Mouse (Mus musculus): Measurements from ENCODE around the gene Dcdc2c.
A peak's percentile ranks its signal among the peaks of the same experiment; 100 is the strongest.

Gene Dcdc2c

DNA sequence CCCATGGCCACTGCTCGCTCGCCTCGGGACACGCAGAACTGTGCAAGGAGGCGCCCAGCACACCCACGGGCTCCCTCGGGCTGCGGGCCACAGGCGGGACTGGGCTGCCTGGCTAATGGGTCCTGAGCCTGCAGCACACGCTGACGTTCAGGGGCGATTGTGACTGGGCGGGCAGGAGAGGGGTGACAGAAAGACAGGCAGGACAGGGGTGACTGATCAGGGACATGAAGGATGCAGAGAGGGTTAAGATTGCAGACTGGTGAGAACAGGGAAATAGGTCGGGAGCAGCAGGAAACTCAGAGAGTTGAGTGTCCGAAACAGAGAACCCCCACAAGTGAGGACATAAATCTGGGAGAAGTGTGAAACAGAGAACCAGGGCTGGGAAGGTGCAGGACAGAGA is at the start of gene Dcdc2c:
TSS of gene Dcdc2c (minus strand) at position 101 of the 400 bp plus-strand sequence.
- DNase-seq, result no peak

DNA sequence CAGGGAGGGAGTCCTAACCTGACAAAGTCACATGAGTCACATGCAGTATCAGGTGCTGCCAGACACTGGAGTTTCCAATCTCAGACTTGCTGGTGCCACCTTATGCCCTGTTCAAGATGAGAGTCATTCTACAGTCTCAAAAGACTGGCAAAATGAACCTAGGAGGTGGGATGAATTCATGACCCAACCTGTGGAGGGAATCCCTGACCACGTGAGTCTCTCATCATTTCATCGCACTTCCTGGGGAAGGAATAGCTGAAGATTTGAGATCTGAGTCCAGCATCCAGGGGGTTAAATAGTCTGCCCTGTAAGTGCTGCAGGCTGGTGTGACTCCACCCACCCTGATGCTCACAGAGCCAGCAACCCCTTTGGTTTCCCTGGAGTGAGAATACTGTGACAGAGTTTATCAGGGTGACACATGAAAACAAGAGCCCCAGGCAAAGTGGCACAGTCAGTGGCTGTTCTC is 46.4 kb upstream of the Dcdc2c start:
- DNase-seq, result no peak

DNA sequence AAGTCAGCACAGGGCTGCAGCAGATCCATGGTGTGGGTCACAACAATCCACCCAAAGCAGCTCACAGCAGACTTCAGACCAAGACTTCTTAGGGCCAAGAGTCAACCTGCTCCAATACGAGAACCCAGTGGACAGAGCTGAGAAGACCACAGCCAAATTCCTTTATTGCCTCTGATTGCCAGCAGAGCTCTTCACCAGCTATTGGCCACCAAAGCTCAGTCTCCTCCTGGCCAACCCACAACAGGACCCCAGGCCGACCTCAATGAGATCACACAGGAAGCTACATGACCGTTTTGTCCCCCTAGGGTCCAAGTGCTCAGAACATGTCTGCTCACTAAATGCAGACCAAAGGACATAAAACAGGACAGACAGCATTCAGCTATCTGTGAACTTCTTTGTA is 45.9 kb upstream of the Dcdc2c start:
- DNase-seq, result no peak

DNA sequence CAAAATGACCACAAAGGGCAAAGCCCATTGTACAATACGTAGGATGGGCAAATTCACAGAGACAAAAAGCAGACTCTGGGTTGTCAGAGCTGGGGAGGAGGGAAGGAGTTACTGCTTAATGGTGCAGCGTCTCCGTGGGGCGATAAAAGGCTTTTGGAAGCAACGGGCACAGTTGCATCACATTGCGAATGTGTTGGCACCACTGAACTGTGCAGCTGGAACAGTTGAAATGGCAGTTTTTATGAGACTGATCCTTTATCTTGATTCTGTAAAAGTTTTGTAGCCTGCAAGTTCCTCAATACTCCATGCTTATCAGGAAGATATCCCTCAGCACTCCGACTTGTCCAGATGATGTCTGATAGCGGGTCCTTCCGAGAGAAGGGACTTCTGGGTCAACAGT is 45.5 kb upstream of the Dcdc2c start:
- DNase-seq, result no peak

DNA sequence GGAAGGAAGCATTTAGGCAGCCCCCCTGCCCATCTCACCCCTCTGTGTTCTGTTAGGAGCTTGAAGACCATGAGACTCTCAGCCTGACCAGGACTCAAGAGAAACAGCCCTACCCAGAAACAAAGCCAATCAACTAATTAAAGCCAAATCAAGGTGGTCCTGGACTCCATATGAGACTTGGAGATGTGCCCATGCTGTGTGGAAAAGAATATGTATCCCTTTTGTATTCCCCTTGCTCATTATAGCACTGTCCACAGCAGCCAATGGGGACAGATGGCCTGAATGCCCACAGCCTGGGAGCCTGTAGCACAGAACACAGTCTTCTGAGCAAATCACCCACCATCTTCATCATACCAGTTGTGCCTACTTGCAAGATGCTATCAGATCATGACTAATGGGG is 44.7 kb upstream of the Dcdc2c start:
- no peak for DNase-seq

DNA sequence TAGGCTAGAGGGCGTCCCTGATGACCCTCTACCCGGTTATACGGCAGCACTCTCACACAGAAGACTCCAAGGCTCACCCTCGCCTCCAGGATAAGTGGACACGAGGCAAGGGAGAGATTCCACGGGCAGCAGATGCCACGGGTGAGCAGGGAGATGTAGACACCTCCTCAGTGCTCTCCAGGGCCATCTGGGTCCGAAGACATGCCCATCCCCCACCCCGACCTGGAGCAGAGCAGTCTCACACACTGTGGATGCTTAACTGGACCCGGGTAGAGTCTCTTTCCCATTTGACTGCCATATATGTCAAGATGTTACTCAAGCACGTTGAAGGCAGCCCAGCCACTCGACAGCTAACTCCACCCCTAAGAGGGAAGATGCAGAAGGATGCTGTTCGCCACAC is 38.2 kb upstream of the Dcdc2c start:
- DNase-seq, result no peak

DNA sequence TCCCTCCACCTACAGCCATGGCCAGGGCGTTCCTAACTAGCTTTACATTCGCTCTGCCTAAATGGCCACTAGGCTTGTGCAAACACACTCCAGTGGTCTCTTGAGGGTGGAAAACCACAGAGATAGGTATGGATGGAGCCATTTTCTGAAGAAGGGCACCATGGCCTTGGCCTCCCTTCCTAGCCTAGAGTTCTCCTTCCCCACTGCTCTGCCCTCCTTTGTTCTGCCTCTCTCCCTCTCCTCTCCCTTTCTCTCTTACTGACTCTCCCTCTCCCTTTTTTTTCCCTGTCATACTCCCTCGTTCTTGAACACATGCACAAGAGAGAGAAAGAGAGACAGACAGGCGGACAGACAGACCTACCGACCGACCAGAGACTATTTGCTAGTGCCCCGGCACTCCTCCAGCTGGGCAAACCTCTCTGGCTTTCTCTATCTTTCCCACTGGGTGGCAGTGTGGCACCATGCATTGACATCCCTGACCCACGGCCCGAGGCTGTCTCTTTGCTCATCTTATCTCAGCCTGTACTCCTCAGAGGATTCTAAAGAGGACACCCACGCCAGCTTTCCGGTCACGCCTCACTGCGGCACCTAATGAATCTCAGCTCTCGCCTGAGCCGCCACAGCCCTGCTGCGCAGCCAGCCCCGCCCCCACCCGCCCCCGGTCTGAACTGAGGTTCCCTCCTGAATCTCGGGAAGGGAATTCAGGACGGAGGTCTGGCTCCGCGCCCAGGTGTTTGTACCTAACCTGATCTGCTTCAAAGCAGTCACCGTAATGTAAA is 37.1 kb upstream of the Dcdc2c start:
- DNase-seq, result peak; percentile 92

DNA sequence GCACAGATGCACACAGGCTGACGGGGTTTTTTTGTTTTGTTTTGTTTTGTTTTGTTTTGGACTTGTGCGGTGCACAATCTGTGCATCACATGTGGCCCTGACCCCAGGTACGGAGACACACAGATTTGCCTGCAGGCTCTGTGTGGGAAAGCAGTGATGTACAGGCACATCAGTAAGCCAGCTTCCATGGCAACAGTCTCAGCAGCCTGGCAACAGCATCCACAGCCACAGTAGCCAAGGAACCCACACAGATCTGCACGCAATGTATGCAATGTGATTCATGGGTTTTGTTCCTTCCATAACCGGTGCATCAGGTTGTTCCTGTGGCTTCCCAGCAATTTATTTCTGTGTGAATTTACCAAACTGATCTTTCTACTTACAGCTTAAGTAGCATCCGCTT is 35.8 kb upstream of the Dcdc2c start:
- peak; percentile 90 for DNase-seq

DNA sequence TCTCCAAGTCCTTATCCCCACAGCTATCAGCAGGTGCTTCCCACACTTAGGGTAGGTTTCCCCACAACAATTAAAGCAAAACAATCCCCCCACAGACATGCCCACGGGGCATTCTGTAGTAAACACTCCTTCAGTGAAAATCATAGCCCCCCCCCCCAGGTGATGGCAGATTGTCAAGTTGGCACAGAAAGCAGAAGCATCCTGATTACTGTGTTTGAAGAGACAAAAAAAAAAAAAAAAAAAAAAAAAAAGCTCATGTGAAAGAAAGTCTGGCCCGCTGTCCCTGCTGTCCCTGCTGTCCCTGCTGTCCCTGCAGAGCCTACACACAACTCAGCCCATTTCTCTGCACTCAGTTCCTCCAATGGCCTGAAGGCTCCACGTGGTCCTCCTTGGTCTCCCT is 31.8 kb upstream of the Dcdc2c start:
- no peak for DNase-seq

DNA sequence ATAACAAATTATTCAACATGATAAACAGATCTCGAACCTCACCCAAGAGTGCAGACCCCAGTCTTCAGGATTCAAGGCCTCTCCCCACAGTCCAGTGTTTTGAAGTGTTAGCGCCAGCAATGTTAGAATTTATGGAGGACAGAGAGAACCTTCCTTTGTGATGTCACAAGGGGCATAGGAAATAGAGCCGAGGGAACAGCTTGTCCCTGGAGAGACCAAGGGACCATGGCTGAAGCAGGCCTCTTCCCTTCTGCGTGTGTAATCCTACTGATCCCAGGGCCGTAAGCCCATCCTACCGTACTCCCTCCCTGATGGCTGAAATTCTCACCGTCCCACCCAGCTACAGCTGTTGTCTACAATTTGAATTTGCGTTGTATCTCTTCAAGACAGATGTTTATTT is 30.2 kb upstream of the Dcdc2c start, which contains the start of gene Allc:
TSS of gene Allc (minus strand) at position 101 of the 400 bp plus-strand sequence.
- DNase-seq, result no peak

DNA sequence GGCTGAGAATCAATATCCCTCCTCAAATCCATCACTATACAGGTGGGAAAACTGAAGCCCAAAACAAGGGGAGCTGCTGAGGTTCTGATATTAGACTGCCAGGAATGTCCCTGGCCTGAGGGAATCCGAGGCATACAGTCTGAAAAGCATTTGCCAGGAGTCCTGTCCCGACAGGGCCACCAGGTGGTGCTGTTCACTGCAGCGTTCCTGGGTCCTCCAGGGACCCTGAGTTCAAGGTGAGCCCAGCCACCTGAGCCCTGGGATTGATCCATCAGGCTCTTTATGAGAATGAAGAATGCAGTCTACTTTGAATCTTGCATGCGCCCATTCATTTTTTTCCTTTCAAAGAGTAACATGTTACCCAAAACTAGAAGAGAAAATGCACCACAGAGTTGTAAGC is 26.9 kb upstream of the Dcdc2c start:
- no peak for DNase-seq

DNA sequence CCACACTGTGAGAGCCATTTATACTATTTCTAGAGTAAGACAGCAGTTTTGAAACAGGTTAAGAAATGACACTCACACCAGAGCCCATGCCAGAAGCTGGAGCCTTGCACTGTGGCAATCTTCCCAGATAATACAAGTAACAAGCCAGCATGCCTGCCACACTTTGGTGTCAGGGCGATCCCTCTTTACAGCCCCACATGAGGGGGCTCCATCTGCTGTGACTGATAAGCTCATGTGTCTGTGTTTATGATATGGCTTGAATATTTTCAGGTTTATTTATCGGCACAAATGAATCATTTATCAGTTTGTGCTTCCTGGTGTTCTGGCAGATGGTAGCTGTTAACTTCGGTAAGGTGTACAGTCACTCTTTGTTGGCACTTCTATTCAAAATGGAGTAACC is 25.9 kb upstream of the Dcdc2c start:
- peak; percentile 21 for DNase-seq

DNA sequence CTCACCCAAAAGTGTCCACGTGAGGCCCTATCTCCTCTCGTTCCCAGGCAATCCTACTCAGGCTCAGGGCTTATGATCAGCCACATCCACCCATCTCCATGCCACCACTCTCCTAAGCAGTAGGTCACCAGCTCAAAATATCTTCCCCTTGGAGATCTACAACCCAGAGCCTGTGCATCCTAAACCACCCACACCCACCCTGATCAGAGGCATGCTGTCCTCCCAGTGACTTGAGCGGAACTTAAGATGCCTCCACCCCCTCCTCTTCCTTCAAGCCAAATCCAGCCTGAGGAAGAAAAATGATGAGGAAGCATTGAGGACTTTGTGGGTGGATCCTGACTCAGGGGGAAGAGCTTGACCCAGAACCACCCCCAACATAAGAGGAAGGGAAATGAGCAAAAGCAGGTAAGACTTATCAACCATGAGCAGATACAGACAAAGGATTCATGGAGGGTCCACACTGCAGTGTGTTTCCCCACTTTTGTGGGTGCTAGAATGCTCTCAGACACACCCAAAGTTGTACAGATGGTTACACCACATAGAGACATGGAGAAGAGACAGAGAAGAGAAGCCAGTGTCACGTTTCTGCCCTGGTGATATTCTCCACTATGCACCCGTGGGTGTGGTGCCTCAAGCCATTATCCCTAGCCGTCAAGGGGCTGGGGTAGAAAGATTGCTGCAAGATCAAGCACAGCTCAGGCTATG is 23.3 kb upstream of the Dcdc2c start:
- DNase-seq, result no peak

DNA sequence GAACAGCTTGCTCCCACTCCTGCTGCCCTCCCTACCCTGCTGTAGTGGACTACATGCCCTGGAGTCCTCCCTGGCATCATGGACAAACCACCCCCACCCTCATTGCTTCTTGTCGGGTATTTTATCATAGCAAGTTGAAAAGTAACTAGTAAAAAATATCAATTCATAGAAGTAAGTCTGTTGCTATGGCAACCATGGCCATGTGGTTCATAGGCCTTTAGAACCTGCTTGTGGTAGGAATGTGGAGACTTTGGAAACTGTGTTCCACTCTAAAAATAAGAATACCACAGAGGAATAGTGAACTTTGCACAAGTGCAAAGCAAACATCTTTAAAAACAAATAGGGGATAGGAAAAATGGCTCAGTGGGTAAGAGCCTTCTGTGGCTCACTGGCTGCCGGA is 20.0 kb upstream of the Dcdc2c start:
- no peak for DNase-seq

DNA sequence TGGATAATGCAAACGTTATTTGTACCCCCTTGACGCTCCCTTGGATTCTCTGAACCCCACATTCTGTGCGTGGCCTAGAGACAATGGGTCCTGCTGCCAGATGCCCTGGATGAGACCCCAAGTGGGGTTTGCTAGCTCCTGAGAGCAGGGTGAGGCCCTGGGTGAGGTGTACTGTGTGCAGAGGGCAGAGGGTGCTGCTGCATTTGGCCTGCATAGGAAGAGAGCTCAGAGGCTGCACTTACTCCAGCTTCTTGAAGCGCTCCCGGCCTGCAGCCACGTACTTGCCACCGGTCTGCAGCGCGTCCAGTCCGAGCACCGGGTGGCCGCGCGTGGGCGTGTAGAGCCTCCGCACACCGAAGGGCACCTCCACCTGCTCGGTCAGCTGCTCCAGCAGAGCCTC is 424 bp downstream of the Dcdc2c start:
- no peak for DNase-seq

DNA sequence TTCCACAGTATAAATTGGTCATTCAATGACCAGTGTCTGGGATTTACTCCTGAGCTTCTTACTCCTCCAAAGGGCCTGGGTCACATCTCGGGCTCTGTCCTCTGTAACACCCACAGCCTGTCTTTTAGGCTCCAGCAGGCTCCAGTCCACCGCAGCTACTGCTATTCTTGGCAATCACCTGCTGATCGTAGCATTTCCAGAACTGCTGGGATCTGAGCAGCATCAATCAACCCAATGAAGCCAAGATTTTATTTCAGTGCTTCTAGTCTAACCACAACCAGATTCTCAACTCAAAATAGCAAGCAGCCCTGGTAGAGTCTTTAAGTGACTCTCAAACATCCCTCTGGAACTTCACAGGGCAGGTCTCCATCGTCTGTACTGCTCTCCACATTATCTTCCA is 3.3 kb downstream of the Dcdc2c start:
- no peak for DNase-seq

DNA sequence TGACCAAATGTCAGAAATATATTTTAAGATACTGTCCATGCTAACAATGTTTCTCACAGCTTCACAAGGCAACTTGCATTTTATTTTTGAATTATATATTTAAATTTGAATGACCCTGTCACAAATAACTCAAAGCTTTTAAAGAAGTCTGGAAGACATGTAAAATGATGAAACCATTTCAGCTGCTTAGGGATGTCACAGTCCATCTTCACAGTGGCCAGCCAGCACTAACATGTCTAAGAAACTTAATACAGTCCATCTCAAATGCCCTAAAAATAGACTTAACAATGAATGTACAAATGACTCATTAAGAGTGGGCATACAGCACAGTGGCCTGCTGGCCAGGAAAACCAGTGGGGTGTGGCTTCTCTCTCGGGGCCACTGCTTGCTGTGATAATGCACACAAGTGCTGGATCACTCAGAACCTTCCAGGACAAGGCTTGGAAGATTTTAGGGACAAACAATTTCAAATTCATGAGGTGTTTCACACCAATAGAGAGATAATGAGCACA is 37.9 kb downstream of the Dcdc2c start:
- no peak for DNase-seq

DNA sequence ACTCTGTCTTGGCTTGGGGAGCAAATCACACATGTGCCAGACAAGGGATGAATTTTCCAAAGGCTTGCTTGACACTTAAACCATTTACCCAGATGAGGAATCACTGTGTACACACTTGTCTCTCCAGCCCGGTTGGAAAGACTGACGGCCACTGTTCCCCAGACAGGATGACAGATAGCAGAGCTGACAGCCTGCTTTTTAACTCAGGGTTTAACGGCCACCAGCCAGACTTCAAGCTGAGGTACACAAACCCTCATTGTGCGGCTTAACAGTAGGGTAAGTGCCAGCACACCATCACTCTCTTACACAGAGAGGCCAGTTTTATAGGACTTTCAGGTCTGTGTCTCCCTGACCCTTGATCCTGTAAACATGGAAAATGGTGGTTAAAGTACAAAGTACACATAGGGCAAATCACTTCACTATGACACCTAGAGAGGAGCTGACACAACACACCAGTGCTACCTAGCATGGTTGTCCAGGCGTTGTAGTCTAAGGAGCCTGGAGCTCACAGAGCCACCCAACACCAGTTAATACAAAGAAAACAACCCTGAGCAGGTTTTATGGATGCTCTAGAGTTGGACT is 42.4 kb downstream of the Dcdc2c start:
- DNase-seq, result no peak

DNA sequence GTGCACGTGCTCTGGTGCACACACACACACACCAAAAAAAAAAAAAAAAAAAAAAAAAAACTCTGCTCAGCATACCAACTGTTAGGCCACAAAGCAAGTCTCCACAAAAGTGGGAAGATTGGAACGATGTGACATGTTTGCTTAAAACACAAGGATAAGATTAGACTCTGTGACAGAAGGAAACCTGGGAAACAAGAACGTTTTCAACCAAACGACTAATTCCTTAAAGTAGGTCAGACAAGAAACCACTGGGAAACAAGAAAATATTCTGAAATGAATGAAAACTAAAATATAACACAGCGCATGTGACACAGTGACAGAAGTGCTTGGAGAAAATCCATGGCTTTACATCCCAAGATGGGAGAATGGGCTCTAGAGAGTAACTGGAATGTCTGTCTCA is 57.9 kb downstream of the Dcdc2c start:
- no peak for DNase-seq

DNA sequence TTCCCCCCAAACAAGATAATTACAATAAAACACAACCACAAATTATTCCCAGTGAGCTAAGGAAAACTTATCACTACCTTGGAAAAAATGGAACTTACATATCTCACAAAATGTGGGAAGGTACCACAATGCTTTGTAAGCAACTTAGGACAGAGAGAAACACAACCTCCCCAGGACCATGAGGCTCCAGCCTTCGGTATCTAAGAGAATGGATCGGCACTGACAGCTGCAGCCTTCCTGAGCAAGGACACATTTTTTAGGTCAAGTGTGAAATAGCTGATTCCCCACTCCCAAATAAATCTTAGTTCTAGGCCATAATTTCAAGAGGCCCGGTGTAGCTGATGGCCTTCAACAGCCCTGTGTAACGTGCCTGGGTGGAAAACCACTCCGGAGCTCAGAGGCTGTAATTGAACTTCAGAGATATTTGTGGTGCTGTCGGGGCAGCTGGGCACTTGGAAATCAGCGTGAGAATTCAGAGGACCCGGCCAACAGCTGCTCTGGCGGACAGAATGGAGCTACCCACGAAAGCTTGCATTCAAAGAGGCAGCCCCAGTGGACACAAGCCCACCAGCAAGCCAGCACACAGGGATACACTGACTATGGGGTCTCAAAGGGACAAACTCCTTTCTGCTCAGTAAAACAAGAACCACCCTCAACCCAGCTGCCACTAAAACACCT is 69.6 kb downstream of the Dcdc2c start:
- DNase-seq, result no peak

DNA sequence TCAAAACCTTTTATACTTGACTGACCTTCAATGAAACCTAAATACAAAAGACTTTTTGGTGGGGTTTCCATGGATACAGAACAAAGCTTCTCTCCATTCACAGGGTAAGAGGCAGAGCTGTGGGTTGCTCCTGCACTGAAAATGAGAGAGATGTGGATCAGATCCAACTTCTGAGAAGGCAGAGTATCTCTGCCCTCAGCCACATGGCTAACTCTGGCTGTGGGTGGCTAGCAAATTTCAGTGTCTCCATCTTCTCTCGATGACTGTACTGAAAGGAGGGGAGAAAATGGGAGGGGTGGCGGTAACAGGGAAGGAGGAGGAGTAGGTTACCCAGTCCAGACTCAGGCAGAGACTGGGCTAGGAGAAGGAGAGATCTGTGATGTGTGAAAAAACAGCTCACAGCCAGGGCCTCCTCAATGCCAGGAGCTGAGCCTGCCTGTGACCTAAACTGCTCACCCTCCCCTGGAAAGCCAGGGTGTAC is 91.2 kb downstream of the Dcdc2c start:
- peak; percentile 4 for DNase-seq

DNA sequence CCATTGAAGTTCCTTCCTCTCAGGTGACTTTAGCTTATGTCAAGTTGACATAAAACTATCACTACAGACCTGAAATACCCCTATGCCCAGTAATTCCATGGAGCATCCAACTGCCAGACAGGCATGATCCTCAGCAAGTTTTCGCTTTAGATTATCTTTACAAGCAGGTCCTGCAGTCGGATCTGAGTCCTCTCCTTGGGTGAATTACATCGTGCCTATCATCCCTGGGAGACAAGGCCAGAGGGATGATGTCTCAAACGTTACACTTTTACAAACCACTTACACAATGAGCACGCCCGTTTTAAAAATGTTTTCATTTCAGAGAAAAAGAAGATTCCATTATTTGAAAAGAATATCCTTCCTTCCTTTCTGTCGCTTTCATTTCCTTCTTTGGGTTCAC is 91.7 kb downstream of the Dcdc2c start:
- DNase-seq, result no peak

DNA sequence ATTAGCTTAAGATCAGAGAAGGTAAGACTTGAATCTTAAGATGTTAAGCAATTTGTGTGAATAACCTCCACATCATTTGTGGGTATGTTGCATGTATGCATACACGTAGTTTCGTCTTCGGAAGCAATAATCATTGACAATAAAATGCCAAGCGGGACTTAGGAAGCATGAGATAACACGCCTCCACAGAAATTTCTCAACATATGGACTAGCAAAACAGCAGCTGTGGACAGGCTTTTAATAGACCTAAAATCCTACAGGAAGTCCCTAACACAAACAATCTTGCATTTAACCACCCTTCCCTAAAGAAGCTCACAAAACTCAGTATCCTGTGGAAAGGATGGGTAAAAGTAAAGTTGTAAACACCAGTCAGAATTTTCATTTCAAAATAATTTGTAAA is 93.4 kb downstream of the Dcdc2c start:
- peak; percentile 8 for DNase-seq

Measured in layer of hippocampus, adult 9-11 months (tissue).